Mouse (Mus musculus) MEL (cell line): Measurements from ENCODE around the gene Ets1. TPM values are rescaled to one million over a fixed set of nuclear protein-coding genes. Genes with fewer than 3 reads are reported as not detected.

Experiments used
- DNase-seq: peaks from one replicate; pipeline ENCODE4 v3.0.0; 2011; ENCODE audit warnings: low read depth, low spot score
- H3K27ac ChIP-seq: 2 replicates; pipeline ENCODE4 v1.5.1; 2012; ENCODE audit warnings: low read depth, mild to moderate bottlenecking, control low read depth, low read length, moderate library complexity; ENCODE audit not compliant: control insufficient read depth
- H3K27me3 ChIP-seq, 2 experiments: fragments of 150-350 bp in 1 of 2; sonication (generic) in 1 of 2; 2 replicates each; pipeline ENCODE4 v1.6.1; 2012; ENCODE audit warnings: low read length in 2 of 2, mild to moderate bottlenecking in 2 of 2, improper control_type of control experiment in 1 of 2, moderate library complexity in 1 of 2; ENCODE audit not compliant: insufficient read depth in 2 of 2, control insufficient read depth in 1 of 2
- H3K36me3 ChIP-seq, 2 experiments: 2 replicates each; pipeline ENCODE4 v1.6.1; 2012 to 2014; ENCODE audit warnings: low read length in 2 of 2, improper control_type of control experiment in 1 of 2, inconsistent platforms in 1 of 2, mild to moderate bottlenecking in 1 of 2; ENCODE audit not compliant: insufficient read depth in 2 of 2, control insufficient read depth in 1 of 2
- H3K4me1 ChIP-seq, 2 experiments: fragments of 150-350 bp in 1 of 2; sonication (generic) in 1 of 2; 2 replicates each; pipeline ENCODE4 v1.6.1; 2012; ENCODE audit warnings: low read length in 2 of 2, improper control_type of control experiment in 1 of 2, mild to moderate bottlenecking in 1 of 2; ENCODE audit not compliant: insufficient read depth in 2 of 2, control insufficient read depth in 1 of 2
- H3K4me3 ChIP-seq, 2 experiments: fragments of 150-350 bp in 1 of 2; sonication (generic) in 1 of 2; 2 replicates each; pipeline ENCODE4 v1.5.1; 2012; ENCODE audit warnings: low read depth in 2 of 2, low read length in 2 of 2, mild to moderate bottlenecking in 2 of 2, moderate library complexity in 2 of 2, control low read depth in 1 of 2, improper control_type of control experiment in 1 of 2; ENCODE audit not compliant: control insufficient read depth in 1 of 2, insufficient read depth in 1 of 2
- H3K79me2 ChIP-seq: 2 replicates; pipeline ENCODE4 v1.6.1; 2012; ENCODE audit warnings: mild to moderate bottlenecking, low read length, moderate library complexity; ENCODE audit not compliant: control insufficient read depth, poor library complexity, insufficient read depth
- H3K9ac ChIP-seq: 2 replicates; pipeline ENCODE4 v1.6.1; 2012; ENCODE audit warnings: low read depth, mild to moderate bottlenecking, control low read depth, low read length, moderate library complexity; ENCODE audit not compliant: control insufficient read depth, poor library complexity, severe bottlenecking
- H3K9me3 ChIP-seq: fragments of 150-350 bp; sonication (generic); replicated peaks from 2 replicates; pipeline ENCODE4 v1.6.1; 2012; ENCODE audit warnings: mild to moderate bottlenecking, low read length, improper control_type of control experiment, moderate library complexity; ENCODE audit not compliant: insufficient read depth
- CHD1 ChIP-seq: IDR thresholded peaks from 2 replicates; pipeline ENCODE4 v1.6.1; 2012; ENCODE audit warnings: low read depth, mild to moderate bottlenecking, inconsistent platforms, low read length, improper control_type of control experiment
- CHD2 ChIP-seq: IDR thresholded peaks from 2 replicates; pipeline ENCODE4 v1.6.1; 2011; ENCODE audit warnings: low read length, improper control_type of control experiment
- CTCF ChIP-seq, 3 experiments: IDR thresholded peaks in 2 of 3; conservative IDR thresholded peaks in 1 of 3; 2 replicates each; pipeline ENCODE4 v1.5.1; 2011 to 2012; ENCODE audit warnings: low read length in 3 of 3, low read depth in 2 of 3, mild to moderate bottlenecking in 2 of 3, improper control_type of control experiment in 1 of 3, inconsistent platforms in 1 of 3, mixed read lengths in 1 of 3, moderate library complexity in 1 of 3; ENCODE audit not compliant: control insufficient read depth in 1 of 3, insufficient read depth in 1 of 3, poor library complexity in 1 of 3, severe bottlenecking in 1 of 3
- ELF1 ChIP-seq: IDR thresholded peaks from 2 replicates; pipeline ENCODE4 v1.6.1; 2014; ENCODE audit warnings: low read depth, mild to moderate bottlenecking, inconsistent platforms, low read length, improper control_type of control experiment, moderate library complexity
- EP300 ChIP-seq, 2 experiments: IDR thresholded peaks; 2 replicates each; pipeline ENCODE4 v1.6.1; 2011; ENCODE audit warnings: improper control_type of control experiment in 2 of 2, low read length in 2 of 2, low read depth in 1 of 2, mild to moderate bottlenecking in 1 of 2
- GABPA ChIP-seq: IDR thresholded peaks from 2 replicates; pipeline ENCODE4 v1.6.1; 2012; ENCODE audit warnings: low read depth, mild to moderate bottlenecking, inconsistent platforms, low read length, improper control_type of control experiment, moderate library complexity
- HCFC1 ChIP-seq: IDR thresholded peaks from 2 replicates; pipeline ENCODE4 v1.6.1; 2012; ENCODE audit warnings: low read depth, mild to moderate bottlenecking, inconsistent platforms, low read length, improper control_type of control experiment, moderate library complexity
- JUND ChIP-seq: IDR thresholded peaks from 2 replicates; pipeline ENCODE4 v1.6.1; 2011; ENCODE audit warnings: low read depth, mild to moderate bottlenecking, improper control_type of control experiment, low read length
- KAT2A ChIP-seq: conservative IDR thresholded peaks from 2 replicates; pipeline ENCODE4 v1.6.1; 2012; ENCODE audit warnings: low read depth, low read length, improper control_type of control experiment, inconsistent platforms
- MAZ ChIP-seq: IDR thresholded peaks from 2 replicates; pipeline ENCODE4 v1.6.1; 2012; ENCODE audit warnings: low read depth, mild to moderate bottlenecking, inconsistent platforms, low read length, improper control_type of control experiment
- MEF2A ChIP-seq: IDR thresholded peaks from 2 replicates; pipeline ENCODE4 v1.6.1; 2014; ENCODE audit warnings: low read depth, mild to moderate bottlenecking, inconsistent platforms, low read length, improper control_type of control experiment; ENCODE audit not compliant: poor library complexity, insufficient replicate concordance, severe bottlenecking; ENCODE audit errors: extremely low read depth
- MYB ChIP-seq: IDR thresholded peaks from 2 replicates; pipeline ENCODE4 v1.6.1; 2011; ENCODE audit warnings: mild to moderate bottlenecking, low read depth, low read length, improper control_type of control experiment
- NRF1 ChIP-seq: IDR thresholded peaks from 2 replicates; pipeline ENCODE4 v1.6.1; 2014; ENCODE audit warnings: low read depth, mild to moderate bottlenecking, inconsistent platforms, low read length, improper control_type of control experiment, moderate library complexity; ENCODE audit not compliant: poor library complexity, insufficient read depth, severe bottlenecking
- POLR2A ChIP-seq, 2 experiments: IDR thresholded peaks; 2 replicates each; pipeline ENCODE4 v1.6.1; 2011 to 2012; ENCODE audit warnings: low read length in 2 of 2, mild to moderate bottlenecking in 2 of 2, control low read depth in 1 of 2, improper control_type of control experiment in 1 of 2, low read depth in 1 of 2, moderate library complexity in 1 of 2; ENCODE audit not compliant: control insufficient read depth in 1 of 2, insufficient read depth in 1 of 2, poor library complexity in 1 of 2
- POLR2AphosphoS2 ChIP-seq: IDR thresholded peaks from 2 replicates; pipeline ENCODE4 v1.6.1; 2011; ENCODE audit warnings: low read length, improper control_type of control experiment
- POLR2AphosphoS5 ChIP-seq: IDR thresholded peaks from 2 replicates; pipeline ENCODE4 v1.6.1; 2012; ENCODE audit warnings: low read depth, borderline replicate concordance, mild to moderate bottlenecking, inconsistent platforms, low read length, moderate library complexity, mixed read lengths
- RAD21 ChIP-seq: IDR thresholded peaks from 2 replicates; pipeline ENCODE4 v1.6.1; 2011; ENCODE audit warnings: mild to moderate bottlenecking, low read depth, low read length, improper control_type of control experiment
- RCOR1 ChIP-seq: IDR thresholded peaks from 2 replicates; pipeline ENCODE4 v1.6.1; 2012; ENCODE audit warnings: low read depth, mild to moderate bottlenecking, inconsistent platforms, low read length, improper control_type of control experiment
- SIN3A ChIP-seq: IDR thresholded peaks from 2 replicates; pipeline ENCODE4 v1.6.1; 2012; ENCODE audit warnings: low read length, improper control_type of control experiment, inconsistent platforms
- SMC3 ChIP-seq: IDR thresholded peaks from 2 replicates; pipeline ENCODE4 v1.6.1; 2011; ENCODE audit warnings: low read depth, low read length, improper control_type of control experiment
- TAL1 ChIP-seq: IDR thresholded peaks from 2 replicates; pipeline ENCODE4 v1.6.1; 2012; ENCODE audit warnings: mild to moderate bottlenecking, inconsistent platforms, low read length, moderate library complexity, mixed read lengths
- TBP ChIP-seq: IDR thresholded peaks from 2 replicates; pipeline ENCODE4 v1.8.0; 2011; ENCODE audit warnings: low read depth, low read length, improper control_type of control experiment
- USF2 ChIP-seq, 2 experiments: IDR thresholded peaks; 2 replicates each; pipeline ENCODE4 v1.6.1; 2011 to 2012; ENCODE audit warnings: improper control_type of control experiment in 2 of 2, low read length in 2 of 2, borderline replicate concordance in 1 of 2, inconsistent platforms in 1 of 2, low read depth in 1 of 2, mild to moderate bottlenecking in 1 of 2; ENCODE audit not compliant: insufficient read depth in 1 of 2
- ZKSCAN1 ChIP-seq: IDR thresholded peaks from 2 replicates; pipeline ENCODE4 v1.6.1; 2012; ENCODE audit warnings: low read depth, mild to moderate bottlenecking, inconsistent platforms, low read length, improper control_type of control experiment, moderate library complexity
- ZNF384 ChIP-seq: IDR thresholded peaks from 2 replicates; pipeline ENCODE4 v1.6.1; 2012; ENCODE audit warnings: low read depth, mild to moderate bottlenecking, inconsistent platforms, low read length, improper control_type of control experiment
- polyA plus RNA-seq, 2 experiments: library from polyadenylated mRNA; stranded (reverse) in 1 of 2; unstranded in 1 of 2; fragments of >175 nt in 1 of 2; fragments of >200 nt in 1 of 2; gene quantifications; 2 replicates each; pipeline versions ENCODE4 v1.2.1 to v1.2.4; 2012; ENCODE audit warnings: low replicate concordance in 2 of 2, low read depth in 1 of 2; ENCODE audit not compliant: insufficient read length in 2 of 2, insufficient read depth in 1 of 2, missing spikeins in 1 of 2
- total RNA-seq: library from RNA; depleted of rRNA; stranded (reverse); fragments of 300-350 nt; gene quantifications from 2 replicates; pipeline ENCODE4 v1.2.3, GENCODE M21; 2012

Ets1 gene
- total and polyA plus RNA-seq, 3 experiments: 0.10 to 0.19 TPM; not detected in 1

DNA sequence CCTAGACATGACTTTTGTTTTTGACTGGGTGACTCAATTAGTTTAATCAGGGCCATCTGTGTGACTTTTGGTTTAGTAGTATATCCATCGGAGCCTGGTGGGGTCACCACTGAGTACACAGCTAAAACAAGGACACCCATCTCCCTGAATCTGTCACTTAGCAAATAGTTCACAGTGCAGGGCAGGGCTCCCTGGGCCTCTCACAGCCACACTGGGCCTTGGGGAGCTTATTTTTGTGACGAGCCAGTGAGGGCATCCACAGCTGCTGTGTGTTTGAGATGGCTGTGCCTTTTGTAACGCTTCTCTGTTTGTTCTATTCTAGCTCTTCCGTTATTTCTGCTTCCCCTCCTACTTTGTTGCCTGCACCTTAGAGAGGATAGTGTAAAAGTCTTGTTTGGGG is 90.6 kb downstream of the Ets1 start:
- Histone ChIP-seq H3K36me3 (no peaks in the 10 kb centered on the region), H3K27me3 (peaks cover 0 to 2% of the 10 kb centered on the region in 2 experiments; a peak in 3 of 4 replicates), H3K4me1 (no peaks in the 10 kb centered on the region), H3K9me3 (no peaks in the 10 kb centered on the region), H3K9ac (no peak overlapping the region), H3K4me3 (no peak overlapping the region), H3K27ac (no peak overlapping the region), H3K79me2 (no peaks in the 10 kb centered on the region)
- no peak for TF ChIP-seq MAZ
- no peak for TF ChIP-seq USF2 (IDR thresholded peaks at IDR 0.05; ENCODE audit: borderline replicate concordance in 1 of 2, insufficient read depth in 1 of 2, low read depth in 1 of 2, low read length in 2 of 2)
- TF ChIP-seq NRF1: no peak
- no peak for TF ChIP-seq ZKSCAN1
- no peak for TF ChIP-seq EP300 (IDR thresholded peaks at IDR 0.05; ENCODE audit: low read depth in 1 of 2, low read length in 2 of 2)
- TF ChIP-seq POLR2AphosphoS2: no peak
- TF ChIP-seq CHD1: no peak
- no peak for TF ChIP-seq TAL1
- no peak for TF ChIP-seq CTCF (IDR thresholded peaks at IDR 0.05 in 2 of 3, conservative IDR thresholded peaks at IDR 0.05 in 1 of 3; ENCODE audit: control insufficient read depth in 1 of 3, insufficient read depth in 1 of 3, low read depth in 2 of 3, low read length in 3 of 3, poor library complexity in 1 of 3, severe bottlenecking in 1 of 3)
- TF ChIP-seq KAT2A: no peak
- no peak for TF ChIP-seq HCFC1
- no peak for TF ChIP-seq TBP
- TF ChIP-seq POLR2A (IDR thresholded peaks at IDR 0.05; ENCODE audit: control insufficient read depth in 1 of 2, insufficient read depth in 1 of 2, low read depth in 1 of 2, low read length in 2 of 2, poor library complexity in 1 of 2): no peak
- TF ChIP-seq GABPA: no peak
- no peak for TF ChIP-seq SIN3A
- no peak for TF ChIP-seq ELF1
- no peak for DNase-seq

DNA sequence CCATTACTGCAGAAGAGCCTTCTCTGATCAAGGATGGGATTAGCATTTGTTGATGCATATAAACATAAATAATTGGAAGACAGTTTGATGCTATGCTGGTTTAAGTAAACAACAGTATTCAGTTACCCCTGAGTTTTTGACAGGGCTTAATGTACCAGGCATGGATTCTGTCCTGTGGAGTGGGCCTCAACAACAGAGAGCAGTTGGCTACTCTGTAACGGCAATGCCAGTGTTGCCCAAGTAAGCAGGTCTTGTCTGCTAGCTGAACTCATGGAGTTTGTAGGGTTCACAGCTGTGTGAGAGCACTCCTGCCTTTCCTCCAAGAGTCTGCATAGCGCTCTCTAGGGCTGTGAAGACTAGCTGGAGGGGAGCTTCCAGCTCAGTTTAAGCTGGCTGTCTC is 91.0 kb downstream of the Ets1 start:
- DNase-seq: no peak
- TF ChIP-seq MEF2A (no peak), ELF1 (no peak), SIN3A (no peak), CTCF (IDR thresholded peaks at IDR 0.05 in 2 of 3, conservative IDR thresholded peaks at IDR 0.05 in 1 of 3; ENCODE audit: control insufficient read depth in 1 of 3, insufficient read depth in 1 of 3, low read depth in 2 of 3, low read length in 3 of 3, poor library complexity in 1 of 3, severe bottlenecking in 1 of 3) (no peak), RCOR1 (no peak), POLR2AphosphoS5 (no peak), GABPA (no peak), POLR2AphosphoS2 (no peak), CHD2 (no peak), RAD21 (no peak), ZKSCAN1 (no peak), ZNF384 (no peak), NRF1 (no peak), MYB (no peak), JUND (no peak), TBP (no peak), SMC3 (no peak), USF2 (IDR thresholded peaks at IDR 0.05; ENCODE audit: borderline replicate concordance in 1 of 2, insufficient read depth in 1 of 2, low read depth in 1 of 2, low read length in 2 of 2) (no peak)
- TF ChIP-seq, all 39 proteins: peak for 0
- Histone ChIP-seq H3K9ac (no peak overlapping the region), H3K4me3 (no peak overlapping the region), H3K9me3 (no peaks in the 10 kb centered on the region), H3K36me3 (no peaks in the 10 kb centered on the region), H3K79me2 (no peaks in the 10 kb centered on the region), H3K4me1 (no peaks in the 10 kb centered on the region), H3K27me3 (peaks cover 0 to 2% of the 10 kb centered on the region in 2 experiments; a peak in 3 of 4 replicates), H3K27ac (no peak overlapping the region)
